8 mouse cellular contexts compared by ENCODE assay signal in the genomic region with DNA sequence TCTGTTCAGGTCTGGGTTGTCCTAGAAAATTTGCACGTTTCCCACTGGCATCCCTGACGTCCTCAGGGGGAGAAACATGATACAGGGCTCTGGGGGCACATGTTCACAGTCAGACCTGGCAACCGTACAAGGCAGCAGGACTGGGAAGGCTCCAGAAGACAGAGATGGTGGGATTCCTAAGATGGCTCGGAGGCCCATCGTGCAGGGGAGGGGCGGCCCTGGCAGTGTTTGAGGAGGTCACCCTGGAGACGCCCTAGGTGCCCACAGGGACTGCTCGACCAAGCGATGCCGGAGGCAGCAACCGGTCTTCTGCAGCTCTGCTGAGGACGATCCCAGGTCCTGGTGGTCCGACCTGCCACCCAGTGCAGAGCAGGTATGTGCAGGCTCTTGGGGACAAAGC. TPM values are rescaled to one million over a fixed set of nuclear protein-coding genes. Genes with fewer than 3 reads are reported as not detected.
DNase-seq lines count a peak whose midpoint lies in the region; ATAC-seq and TF ChIP-seq lines count a peak whose summit lies in the region.

Gene Tctex1d1, plus strand, starts transcription at position 167 of the 400 bp plus-strand sequence.

- no peaks in the 10 kb centered on the region for H3K4me1 ChIP-seq in kidney, adult 2 months (ENCODE audit: control insufficient read depth, insufficient read depth, low read length)
- no peaks in the 10 kb centered on the region for H3K4me1 ChIP-seq in bone marrow macrophage, adult 2 months (ENCODE audit: control insufficient read depth, insufficient read depth, low read length)
- H3K4me1 ChIP-seq in embryonic facial prominence, embryonic 10.5 days, result peaks cover 40% of the 10 kb centered on the region
- peaks cover 13% of the 10 kb centered on the region for H3K4me1 ChIP-seq in hindbrain, embryonic 14.5 days (replicated peaks; ENCODE audit: control insufficient read depth, insufficient read depth, low read length)

- H3K4me2 ChIP-seq in hindbrain, embryonic 14.5 days (replicated peaks), result peak within 1 kb of the TSS; percentile 67

- no peak within 1 kb of the TSS for H3K4me3 ChIP-seq in kidney, adult 2 months (ENCODE audit: insufficient read depth, low read depth, low read length)
- H3K4me3 ChIP-seq in bone marrow macrophage, adult 2 months (ENCODE audit: insufficient read depth, low read length), result peak within 1 kb of the TSS; percentile 31
- peak within 1 kb of the TSS; percentile 57 for H3K4me3 ChIP-seq in embryonic facial prominence, embryonic 10.5 days
- H3K4me3 ChIP-seq in hindbrain, embryonic 14.5 days (replicated peaks; ENCODE audit: low read length), result peak within 1 kb of the TSS; percentile 28

- ATAC-seq in hindbrain, embryonic 14.5 days (ENCODE audit: low FRiP score), result peak; percentile 64
- peak; percentile 45; the same call in 1 of the 2 replicates for ATAC-seq in megakaryocyte-erythroid progenitor cell, adult 5-6 weeks (replicated peaks; ENCODE audit: low FRiP score, low TSS enrichment, poor library complexity, severe bottlenecking)
- no peak for ATAC-seq in activated CD4-positive, CD25-positive, alpha-beta regulatory T cell, adult 4 months

- TF ChIP-seq CTCF in kidney, adult 2 months (conservative IDR thresholded peaks at IDR 0.05; ENCODE audit: insufficient read depth, insufficient read length, low read depth, low read length), result no peak
- TF ChIP-seq CTCF in bone marrow macrophage, adult 2 months (IDR thresholded peaks at IDR 0.05; ENCODE audit: low read depth, low read length), result no peak

- peak; percentile 31 to 52 for DNase-seq in kidney, postnatal 4 days
- no peak for DNase-seq in kidney, adult 2 months
- peak; percentile 50 for DNase-seq in embryonic facial prominence, embryonic 10.5 days (ENCODE audit: low spot score)
- DNase-seq in hindbrain, embryonic 14.5 days (ENCODE audit: low spot score), result peak; percentile 27
- DNase-seq in spleen, postnatal 10 days (ENCODE audit: low spot score in 2 of 2), result no peak

- whole genome bisulfite sequencing in kidney, adult 2 months, result 2% methylated on average over 13 of the region's 13 CpGs
- 1% methylated on average over 13 of the region's 13 CpGs for WGBS in embryonic facial prominence, embryonic 10.5 days
- 1% methylated on average over 13 of the region's 13 CpGs for WGBS in hindbrain, embryonic 14.5 days

- peak within 1 kb of the TSS; percentile 40 for H3K9ac ChIP-seq in hindbrain, embryonic 14.5 days

- TF ChIP-seq POLR2A in kidney, adult 2 months (IDR thresholded peaks at IDR 0.05; ENCODE audit: low read depth, low read length), result no peak
- TF ChIP-seq POLR2A in bone marrow macrophage, adult 2 months (IDR thresholded peaks at IDR 0.05; ENCODE audit: borderline replicate concordance, low read depth, low read length), result no peak

- H3K27me3 ChIP-seq in kidney, adult 2 months (replicated peaks; ENCODE audit: control insufficient read depth, insufficient read depth, low read length), result 0 out of 2 replicates have a peak, but pooled peaks cover 2% of the 10 kb centered on the region
- H3K27me3 ChIP-seq in embryonic facial prominence, embryonic 10.5 days (replicated peaks; ENCODE audit: low read depth, poor library complexity, severe bottlenecking), result peaks cover 43% of the 10 kb centered on the region
- H3K27me3 ChIP-seq in hindbrain, embryonic 14.5 days (ENCODE audit: control insufficient read depth, insufficient read depth, low read length), result peaks cover 4% of the 10 kb centered on the region; the same call in 1 of the 2 replicates

- no peaks in the 10 kb centered on the region for H3K9me3 ChIP-seq in embryonic facial prominence, embryonic 10.5 days
- H3K9me3 ChIP-seq in hindbrain, embryonic 14.5 days (ENCODE audit: control insufficient read depth, low read length), result no peaks in the 10 kb centered on the region

- no peak within 1 kb of the TSS for H3K27ac ChIP-seq in kidney, adult 2 months (ENCODE audit: insufficient read depth, low read depth, low read length)
- H3K27ac ChIP-seq in bone marrow macrophage, adult 2 months (ENCODE audit: insufficient read depth, low read depth, low read length), result no peak within 1 kb of the TSS
- no peak within 1 kb of the TSS for H3K27ac ChIP-seq in embryonic facial prominence, embryonic 10.5 days (replicated peaks)
- no peak within 1 kb of the TSS for H3K27ac ChIP-seq in hindbrain, embryonic 14.5 days

- H3K36me3 ChIP-seq in kidney, adult 2 months (ENCODE audit: control insufficient read depth, insufficient read depth, low read length), result no peaks in the 10 kb centered on the region
- H3K36me3 ChIP-seq in embryonic facial prominence, embryonic 10.5 days (replicated peaks), result no peaks in the 10 kb centered on the region
- H3K36me3 ChIP-seq in hindbrain, embryonic 14.5 days (replicated peaks; ENCODE audit: control insufficient read depth, insufficient read depth), result no peaks in the 10 kb centered on the region

RNA-seq across cellular contexts. Expression of gene Tctex1d1, which starts in this region (rescaled TPM):
- 0.23 TPM in 1 of 2 replicates, not detected in the other for polyA plus RNA-seq in kidney, adult 2 months (2012; rRNA removed)
- not detected in 2 replicates for polyA plus RNA-seq in bone marrow macrophage, adult 2 months (2012; ENCODE audit: insufficient read depth, insufficient read length, missing spikeins)
- 0.91 and 0.97 TPM in 2 replicates for polyA plus RNA-seq in embryonic facial prominence, embryonic 10.5 days (2016; fragmentation: Nextera tagmentation; extraction: Ambion mirVana)
- polyA plus RNA-seq in hindbrain, embryonic 14.5 days (2014; fragmentation: Nextera tagmentation; extraction: Ambion mirVana), result 3.7 and 4.5 TPM in 2 replicates
- total RNA-seq in megakaryocyte-erythroid progenitor cell, adult 5-6 weeks (2014; fragmentation: Nextera tagmentation), result not detected in 2 replicates
- total RNA-seq in megakaryocyte-erythroid progenitor cell, adult 5-6 weeks (2017), result not detected in 2 replicates
- under 1 TPM in 1 of 2 experiments, not detected in 1; 0.89 TPM for polyA plus RNA-seq in activated CD4-positive, CD25-positive, alpha-beta regulatory T cell, adult 4 months (2017; shearing (Covaris generic))

Comparison
In these comparisons a context has a peak if more than half of its experiments do, and no peak if none do; other contexts are left out.
1. DNase-seq: peak in kidney, postnatal 4 days (2 of 2) and hindbrain, embryonic 14.5 days (single experiment); none in kidney, adult 2 months (single experiment) and spleen, postnatal 10 days (0 of 2).
2. Peak in DNase-seq and H3K4me3 ChIP-seq in embryonic facial prominence, embryonic 10.5 days; RNA of the gene not detected or under 1 TPM.
3. Peak in ATAC-seq in megakaryocyte-erythroid progenitor cell, adult 5-6 weeks; RNA of the gene not detected or under 1 TPM.